9 mouse cellular contexts compared by ENCODE assay signal in the genomic region with DNA sequence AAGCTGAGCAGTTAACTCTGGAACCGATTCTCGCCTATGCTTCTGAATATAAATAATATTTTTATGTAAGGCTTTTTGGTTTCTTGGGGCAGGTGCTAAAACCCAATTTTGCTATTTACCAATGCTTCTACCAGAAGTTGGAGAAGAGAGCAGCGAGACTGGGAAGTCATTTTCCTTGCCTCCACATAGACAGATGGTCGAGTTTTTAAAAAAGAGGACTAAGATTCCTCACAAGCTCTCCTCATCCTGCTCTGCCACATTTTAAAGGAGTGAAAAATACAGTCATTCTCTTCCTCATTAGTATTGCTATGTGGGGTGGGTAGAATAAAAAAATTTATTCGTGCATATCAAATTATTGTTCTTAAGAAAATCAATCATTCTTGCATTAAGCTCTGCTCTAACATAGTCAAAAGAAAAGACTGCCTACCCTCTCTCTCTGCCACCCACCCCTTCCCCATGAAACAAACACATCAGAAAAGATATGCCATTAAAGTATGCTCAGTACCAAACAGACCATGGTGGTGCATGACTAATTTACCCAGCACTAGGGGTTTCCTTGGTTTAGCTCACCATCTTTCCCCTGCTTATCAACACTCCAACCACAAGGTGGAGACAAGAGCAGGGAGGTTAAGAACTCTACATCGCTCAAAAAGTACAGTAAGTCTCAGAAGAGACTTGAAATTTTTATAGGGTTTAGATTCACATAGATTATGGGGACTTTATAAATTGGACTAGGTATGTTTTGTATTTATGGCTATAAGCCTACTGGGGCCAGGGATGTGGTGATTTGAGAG. TPM values are rescaled to one million over a fixed set of nuclear protein-coding genes. Genes with fewer than 3 reads are reported as not detected.
DNase-seq lines count a peak whose midpoint lies in the region; ATAC-seq lines count a peak whose summit lies in the region.
"Had no signal": no experiment of that assay in that cellular context is flagged by ENCODE, and none has a peak within 500 bp of the region (broad histone marks: within the 10 kb centered on the region; RNA-seq: fewer than 3 reads in every experiment).

No protein-coding gene starts in this region.

- no peak overlapping the region for H3K9ac ChIP-seq in hindbrain, embryonic 11.5 days (ENCODE audit: low read depth, low read length)
- no peak overlapping the region for H3K9ac ChIP-seq in hindbrain, embryonic 12.5 days

- no peak for ATAC-seq in hindbrain, embryonic 11.5 days (ENCODE audit: low FRiP score)
- ATAC-seq in hindbrain, embryonic 12.5 days (ENCODE audit: low FRiP score), result no peak
- ATAC-seq in granulocyte monocyte progenitor cell, adult 5-6 weeks (replicated peaks; ENCODE audit: poor library complexity, severe bottlenecking), result peak; percentile 76

- WGBS in hindbrain, embryonic 11.5 days, result 81% methylated on average over 6 of the region's 6 CpGs
- 85% methylated on average over 6 of the region's 6 CpGs for WGBS in hindbrain, embryonic 12.5 days

- no peaks in the 10 kb centered on the region for H3K9me3 ChIP-seq in hindbrain, embryonic 11.5 days (ENCODE audit: control insufficient read depth, low read length)
- H3K9me3 ChIP-seq in hindbrain, embryonic 12.5 days (replicated peaks), result no peaks in the 10 kb centered on the region

- H3K27ac ChIP-seq in hindbrain, embryonic 11.5 days (ENCODE audit: low read depth, low read length), result no peak overlapping the region
- H3K27ac ChIP-seq in hindbrain, embryonic 12.5 days, result no peak overlapping the region

- no peak overlapping the region for H3K4me2 ChIP-seq in hindbrain, embryonic 11.5 days (replicated peaks; ENCODE audit: low read depth, low read length)
- H3K4me2 ChIP-seq in hindbrain, embryonic 12.5 days (replicated peaks), result no peak overlapping the region

- H3K4me3 ChIP-seq in hindbrain, embryonic 11.5 days (ENCODE audit: low read depth, low read length), result no peak overlapping the region
- no peak overlapping the region for H3K4me3 ChIP-seq in hindbrain, embryonic 12.5 days

- H3K27me3 ChIP-seq in hindbrain, embryonic 11.5 days (ENCODE audit: control insufficient read depth, insufficient read depth, low read length), result 0 out of 2 replicates have a peak, but pooled peaks cover 2% of the 10 kb centered on the region
- 0 out of 2 replicates have a peak, but pooled peaks cover 4% of the 10 kb centered on the region for H3K27me3 ChIP-seq in hindbrain, embryonic 12.5 days

- H3K4me1 ChIP-seq in hindbrain, embryonic 11.5 days (replicated peaks; ENCODE audit: control insufficient read depth, insufficient read depth, low read length), result no peaks in the 10 kb centered on the region
- peaks cover 7% of the 10 kb centered on the region for H3K4me1 ChIP-seq in hindbrain, embryonic 12.5 days

- no peaks in the 10 kb centered on the region for H3K36me3 ChIP-seq in hindbrain, embryonic 11.5 days (ENCODE audit: control insufficient read depth, insufficient read depth, low read length)
- no peaks in the 10 kb centered on the region for H3K36me3 ChIP-seq in hindbrain, embryonic 12.5 days

- DNase-seq in hindbrain, embryonic 11.5 days (ENCODE audit: low spot score), result peak; percentile 37
- peak; percentile 46 for DNase-seq in thymus, postnatal 0 days (ENCODE audit: low spot score)
- DNase-seq in thymus, postnatal 36 days, result no peak
- no peak for DNase-seq in ovary, postnatal 36 days (ENCODE audit: low spot score)
- DNase-seq in right cerebral cortex, postnatal 10 days (ENCODE audit: low spot score in 2 of 2), result no peak
- no peak for DNase-seq in gastrocnemius, postnatal 10 days

RNA-seq across cellular contexts. Expression of gene Uhmk1, which starts 3.1 kb away (rescaled TPM):
- 13.6 and 16.4 TPM in 2 replicates for polyA plus RNA-seq in hindbrain, embryonic 11.5 days (2014; fragmentation: Nextera tagmentation; extraction: Ambion mirVana)
- polyA plus RNA-seq in hindbrain, embryonic 12.5 days (2016; fragmentation: Nextera tagmentation; extraction: Ambion mirVana), result 15.3 and 16.3 TPM in 2 replicates
- polyA plus RNA-seq in thymus, postnatal 0 days (2015; fragmentation: Nextera tagmentation; extraction: Ambion mirVana), result 6.7 and 7.0 TPM in 2 replicates
- 30.4 and 35.6 TPM in 2 replicates for total RNA-seq in granulocyte monocyte progenitor cell, adult 5-6 weeks (2014; fragmentation: Nextera tagmentation)
- 45.6 and 45.8 TPM in 2 replicates for total RNA-seq in granulocyte monocyte progenitor cell, adult 5-6 weeks (2017)
- total RNA-seq in gastrocnemius, postnatal 10 days (2021), result 10 to 100 TPM; 12.2 to 13.4 TPM

RNA-seq across cellular contexts. Expression of gene Sh2d1b2, which starts 14.3 kb away (rescaled TPM):
- polyA plus RNA-seq in hindbrain, embryonic 11.5 days (2014; fragmentation: Nextera tagmentation; extraction: Ambion mirVana), result not detected in 2 replicates
- not detected in 2 replicates for polyA plus RNA-seq in hindbrain, embryonic 12.5 days (2016; fragmentation: Nextera tagmentation; extraction: Ambion mirVana)
- not detected in 2 replicates for polyA plus RNA-seq in thymus, postnatal 0 days (2015; fragmentation: Nextera tagmentation; extraction: Ambion mirVana)
- total RNA-seq in granulocyte monocyte progenitor cell, adult 5-6 weeks (2014; fragmentation: Nextera tagmentation), result not detected in 2 replicates
- not detected in 2 replicates for total RNA-seq in granulocyte monocyte progenitor cell, adult 5-6 weeks (2017)
- total RNA-seq in gastrocnemius, postnatal 10 days (2021), result not detected
- total RNA-seq: layer of hippocampus, postnatal 14 days had no signal

RNA-seq across cellular contexts. Expression of gene Uap1, which starts 43.5 kb away (rescaled TPM):
- polyA plus RNA-seq in hindbrain, embryonic 11.5 days (2014; fragmentation: Nextera tagmentation; extraction: Ambion mirVana), result 67.2 and 69.2 TPM in 2 replicates
- polyA plus RNA-seq in hindbrain, embryonic 12.5 days (2016; fragmentation: Nextera tagmentation; extraction: Ambion mirVana), result 67.8 and 72.8 TPM in 2 replicates
- 48.9 and 51.0 TPM in 2 replicates for polyA plus RNA-seq in thymus, postnatal 0 days (2015; fragmentation: Nextera tagmentation; extraction: Ambion mirVana)
- 48.9 and 49.5 TPM in 2 replicates for total RNA-seq in granulocyte monocyte progenitor cell, adult 5-6 weeks (2014; fragmentation: Nextera tagmentation)
- 74.7 and 144 TPM in 2 replicates for total RNA-seq in granulocyte monocyte progenitor cell, adult 5-6 weeks (2017)
- total RNA-seq in gastrocnemius, postnatal 10 days (2021), result 10 to 100 TPM; 32.5 to 34.6 TPM

RNA-seq across cellular contexts. Expression of gene Sh2d1b1, which starts 58.8 kb away (rescaled TPM):
- polyA plus RNA-seq in hindbrain, embryonic 11.5 days (2014; fragmentation: Nextera tagmentation; extraction: Ambion mirVana), result 0.08 TPM in 1 of 2 replicates, not detected in the other
- not detected in 2 replicates for polyA plus RNA-seq in hindbrain, embryonic 12.5 days (2016; fragmentation: Nextera tagmentation; extraction: Ambion mirVana)
- 0.64 and 1.1 TPM in 2 replicates for polyA plus RNA-seq in thymus, postnatal 0 days (2015; fragmentation: Nextera tagmentation; extraction: Ambion mirVana)
- 3.6 and 7.0 TPM in 2 replicates for total RNA-seq in granulocyte monocyte progenitor cell, adult 5-6 weeks (2014; fragmentation: Nextera tagmentation)
- total RNA-seq in granulocyte monocyte progenitor cell, adult 5-6 weeks (2017), result 3.1 and 4.5 TPM in 2 replicates
- total RNA-seq in gastrocnemius, postnatal 10 days (2021), result not detected
- total RNA-seq: layer of hippocampus, postnatal 14 days had no signal

Comparison
In these comparisons a context has a peak if more than half of its experiments do, and no peak if none do; other contexts are left out.
1. DNase-seq: peak in hindbrain, embryonic 11.5 days (single experiment) and thymus, postnatal 0 days (single experiment); none in thymus, postnatal 36 days (0 of 2), ovary, postnatal 36 days (single experiment), right cerebral cortex, postnatal 10 days (0 of 2) and gastrocnemius, postnatal 10 days (single experiment).